Mouse (Mus musculus): ENCODE measurements around the gene Opn4. TPM values are rescaled to one million over a fixed set of nuclear protein-coding genes. Genes with fewer than 3 reads are reported as not detected.

Opn4 gene
- total and polyA plus RNA-seq, 3 experiments = not detected

- Histone ChIP-seq H3K4me3 (ENCODE audit: control insufficient read depth in 1 of 2, insufficient read depth in 1 of 2, low read depth in 2 of 2, low read length in 2 of 2) (no peak within 1 kb of the TSS), H3K79me2 (ENCODE audit: control insufficient read depth, insufficient read depth, low read length, poor library complexity) (no peaks in the 10 kb centered on the region), H3K27ac (ENCODE audit: control insufficient read depth, low read depth, low read length) (no peak within 1 kb of the TSS), H3K4me1 (ENCODE audit: control insufficient read depth in 1 of 2, insufficient read depth in 2 of 2, low read length in 2 of 2) (peaks cover 0 to 9% of the 10 kb centered on the region in 2 experiments; a peak in 2 of 4 replicates), H3K9me3 (replicated peaks; ENCODE audit: insufficient read depth, low read length) (no peaks in the 10 kb centered on the region), H3K36me3 (ENCODE audit: control insufficient read depth in 1 of 2, insufficient read depth in 2 of 2, low read length in 2 of 2) (no peaks in the 10 kb centered on the region), H3K27me3 (ENCODE audit: control insufficient read depth in 1 of 2, insufficient read depth in 2 of 2, low read length in 2 of 2) (no peaks in the 10 kb centered on the region), H3K9ac (ENCODE audit: control insufficient read depth, low read depth, low read length, poor library complexity, severe bottlenecking) (no peak within 1 kb of the TSS)
- DNase-seq (ENCODE audit: low read depth, low spot score) = no peak
- TF ChIP-seq SMC3 (IDR thresholded peaks at IDR 0.05; ENCODE audit: low read depth, low read length) = no peak
- TF ChIP-seq MXI1 (IDR thresholded peaks at IDR 0.05; ENCODE audit: low read depth, low read length) = no peak
- no peak for TF ChIP-seq POLR2AphosphoS5 (IDR thresholded peaks at IDR 0.05; ENCODE audit: borderline replicate concordance, low read depth, low read length)
- TF ChIP-seq USF2 (IDR thresholded peaks at IDR 0.05; ENCODE audit: borderline replicate concordance in 1 of 2, insufficient read depth in 1 of 2, low read depth in 1 of 2, low read length in 2 of 2) = no peak
- TF ChIP-seq TAL1 (IDR thresholded peaks at IDR 0.05; ENCODE audit: low read length) = no peak
- no peak for TF ChIP-seq RCOR1 (IDR thresholded peaks at IDR 0.05; ENCODE audit: low read depth, low read length)
- TF ChIP-seq GATA1 (IDR thresholded peaks at IDR 0.05; ENCODE audit: low read depth, low read length) = no peak
- no peak for TF ChIP-seq MYB (IDR thresholded peaks at IDR 0.05; ENCODE audit: low read depth, low read length)
- no peak for TF ChIP-seq ELF1 (IDR thresholded peaks at IDR 0.05; ENCODE audit: low read depth, low read length)
- TF ChIP-seq POLR2A (IDR thresholded peaks at IDR 0.05; ENCODE audit: control insufficient read depth in 1 of 2, insufficient read depth in 1 of 2, low read depth in 1 of 2, low read length in 2 of 2, poor library complexity in 1 of 2) = no peak
These were observed 11.4 kb downstream of the Opn4 start, which contains the start of gene Ldb3 for GRCm38 (mm10) chr14:34588498-34588897. Ldb3 (minus strand) TSS chr14:34588682.

- Histone ChIP-seq H3K9ac (ENCODE audit: control insufficient read depth, low read depth, low read length, poor library complexity, severe bottlenecking) (no peak overlapping the region), H3K36me3 (ENCODE audit: control insufficient read depth in 1 of 2, insufficient read depth in 2 of 2, low read length in 2 of 2) (no peaks in the 10 kb centered on the region), H3K27me3 (ENCODE audit: control insufficient read depth in 1 of 2, insufficient read depth in 2 of 2, low read length in 2 of 2) (no peaks in the 10 kb centered on the region), H3K27ac (ENCODE audit: control insufficient read depth, low read depth, low read length) (no peak overlapping the region), H3K79me2 (ENCODE audit: control insufficient read depth, insufficient read depth, low read length, poor library complexity) (no peaks in the 10 kb centered on the region), H3K4me3 (ENCODE audit: control insufficient read depth in 1 of 2, insufficient read depth in 1 of 2, low read depth in 2 of 2, low read length in 2 of 2) (no peak overlapping the region), H3K9me3 (replicated peaks; ENCODE audit: insufficient read depth, low read length) (no peaks in the 10 kb centered on the region), H3K4me1 (ENCODE audit: control insufficient read depth in 1 of 2, insufficient read depth in 2 of 2, low read length in 2 of 2) (peaks cover 0 to 9% of the 10 kb centered on the region in 2 experiments; a peak in 2 of 4 replicates)
- TF ChIP-seq USF2 (IDR thresholded peaks at IDR 0.05; ENCODE audit: borderline replicate concordance in 1 of 2, insufficient read depth in 1 of 2, low read depth in 1 of 2, low read length in 2 of 2) (no peak), MAZ (IDR thresholded peaks at IDR 0.05; ENCODE audit: low read depth, low read length) (no peak), CHD1 (IDR thresholded peaks at IDR 0.05; ENCODE audit: low read depth, low read length) (no peak), ZKSCAN1 (IDR thresholded peaks at IDR 0.05; ENCODE audit: low read depth, low read length) (no peak)
- no peak for DNase-seq (ENCODE audit: low read depth, low spot score)
These were observed 11.9 kb downstream of the Opn4 start for GRCm38 (mm10) chr14:34588005-34588404.

GRCm38 (mm10) chr14:34586871-34587270 lies 13.1 kb downstream of the Opn4 start:
- H3K27me3 ChIP-seq (ENCODE audit: control insufficient read depth in 1 of 2, insufficient read depth in 2 of 2, low read length in 2 of 2) = no peaks in the 10 kb centered on the region
- peaks cover 0 to 9% of the 10 kb centered on the region in 2 experiments; a peak in 2 of 4 replicates for H3K4me1 ChIP-seq (ENCODE audit: control insufficient read depth in 1 of 2, insufficient read depth in 2 of 2, low read length in 2 of 2)
- no peak overlapping the region for H3K27ac ChIP-seq (ENCODE audit: control insufficient read depth, low read depth, low read length)
- DNase-seq (ENCODE audit: low read depth, low spot score) = no peak
- no peaks in the 10 kb centered on the region for H3K9me3 ChIP-seq (replicated peaks; ENCODE audit: insufficient read depth, low read length)
- H3K9ac ChIP-seq (ENCODE audit: control insufficient read depth, low read depth, low read length, poor library complexity, severe bottlenecking) = no peak overlapping the region
- H3K36me3 ChIP-seq (ENCODE audit: control insufficient read depth in 1 of 2, insufficient read depth in 2 of 2, low read length in 2 of 2) = no peaks in the 10 kb centered on the region
- no peaks in the 10 kb centered on the region for H3K79me2 ChIP-seq (ENCODE audit: control insufficient read depth, insufficient read depth, low read length, poor library complexity)
- H3K4me3 ChIP-seq (ENCODE audit: control insufficient read depth in 1 of 2, insufficient read depth in 1 of 2, low read depth in 2 of 2, low read length in 2 of 2) = no peak overlapping the region
- TF ChIP-seq CTCF (IDR thresholded peaks at IDR 0.05 in 2 of 3, conservative IDR thresholded peaks at IDR 0.05 in 1 of 3; ENCODE audit: control insufficient read depth in 1 of 3, insufficient read depth in 1 of 3, low read depth in 2 of 3, low read length in 3 of 3, poor library complexity in 1 of 3, severe bottlenecking in 1 of 3) (no peak), ZKSCAN1 (IDR thresholded peaks at IDR 0.05; ENCODE audit: low read depth, low read length) (no peak), ELF1 (IDR thresholded peaks at IDR 0.05; ENCODE audit: low read depth, low read length) (no peak), SMC3 (IDR thresholded peaks at IDR 0.05; ENCODE audit: low read depth, low read length) (no peak), ZNF384 (IDR thresholded peaks at IDR 0.05; ENCODE audit: low read depth, low read length) (no peak), JUND (IDR thresholded peaks at IDR 0.05; ENCODE audit: low read depth, low read length) (no peak), MAZ (IDR thresholded peaks at IDR 0.05; ENCODE audit: low read depth, low read length) (no peak), TCF12 (IDR thresholded peaks at IDR 0.05; ENCODE audit: low read depth, low read length) (no peak), POLR2AphosphoS5 (IDR thresholded peaks at IDR 0.05; ENCODE audit: borderline replicate concordance, low read depth, low read length) (no peak), EP300 (IDR thresholded peaks at IDR 0.05; ENCODE audit: low read depth in 1 of 2, low read length in 2 of 2) (no peak), TBP (IDR thresholded peaks at IDR 0.05; ENCODE audit: low read depth, low read length) (no peak), SIN3A (IDR thresholded peaks at IDR 0.05; ENCODE audit: low read length) (no peak), HCFC1 (IDR thresholded peaks at IDR 0.05; ENCODE audit: low read depth, low read length) (no peak), ETS1 (IDR thresholded peaks at IDR 0.05; ENCODE audit: low read depth, low read length) (no peak), CHD2 (IDR thresholded peaks at IDR 0.05; ENCODE audit: low read length) (no peak), NRF1 (IDR thresholded peaks at IDR 0.05; ENCODE audit: insufficient read depth, low read depth, low read length, poor library complexity, severe bottlenecking) (no peak), POLR2AphosphoS2 (IDR thresholded peaks at IDR 0.05; ENCODE audit: low read length) (no peak), USF1 (IDR thresholded peaks at IDR 0.05; ENCODE audit: low read depth, low read length) (no peak)

All from MEL (cell line).